Mouse (Mus musculus) MEL (cell line): ENCODE data around the gene Mamstr.
A peak's percentile ranks its signal among the peaks of the same experiment; 100 is the strongest.

Experiments used
- BHLHE40 ChIP-seq: IDR thresholded peaks from 2 replicates; pipeline ENCODE4 v1.6.1; 2012; ENCODE audit warnings: low read depth, mild to moderate bottlenecking, inconsistent platforms, low read length, improper control_type of control experiment, borderline replicate concordance
- CTCF ChIP-seq, 3 experiments: IDR thresholded peaks in 2 of 3; conservative IDR thresholded peaks in 1 of 3; 2 replicates each; pipeline ENCODE4 v1.5.1; 2011 to 2012; ENCODE audit warnings: low read length in 3 of 3, low read depth in 2 of 3, mild to moderate bottlenecking in 2 of 3, improper control_type of control experiment in 1 of 3, inconsistent platforms in 1 of 3, mixed read lengths in 1 of 3, moderate library complexity in 1 of 3; ENCODE audit not compliant: control insufficient read depth in 1 of 3, insufficient read depth in 1 of 3, poor library complexity in 1 of 3, severe bottlenecking in 1 of 3
- EP300 ChIP-seq, 2 experiments: IDR thresholded peaks; 2 replicates each; pipeline ENCODE4 v1.6.1; 2011; ENCODE audit warnings: improper control_type of control experiment in 2 of 2, low read length in 2 of 2, low read depth in 1 of 2, mild to moderate bottlenecking in 1 of 2
- MAFK ChIP-seq: IDR thresholded peaks from 2 replicates; pipeline ENCODE4 v1.6.1; 2011; ENCODE audit warnings: low read depth, mild to moderate bottlenecking, low read length, improper control_type of control experiment, borderline replicate concordance
- TBP ChIP-seq: IDR thresholded peaks from 2 replicates; pipeline ENCODE4 v1.8.0; 2011; ENCODE audit warnings: low read depth, low read length, improper control_type of control experiment

DNA sequence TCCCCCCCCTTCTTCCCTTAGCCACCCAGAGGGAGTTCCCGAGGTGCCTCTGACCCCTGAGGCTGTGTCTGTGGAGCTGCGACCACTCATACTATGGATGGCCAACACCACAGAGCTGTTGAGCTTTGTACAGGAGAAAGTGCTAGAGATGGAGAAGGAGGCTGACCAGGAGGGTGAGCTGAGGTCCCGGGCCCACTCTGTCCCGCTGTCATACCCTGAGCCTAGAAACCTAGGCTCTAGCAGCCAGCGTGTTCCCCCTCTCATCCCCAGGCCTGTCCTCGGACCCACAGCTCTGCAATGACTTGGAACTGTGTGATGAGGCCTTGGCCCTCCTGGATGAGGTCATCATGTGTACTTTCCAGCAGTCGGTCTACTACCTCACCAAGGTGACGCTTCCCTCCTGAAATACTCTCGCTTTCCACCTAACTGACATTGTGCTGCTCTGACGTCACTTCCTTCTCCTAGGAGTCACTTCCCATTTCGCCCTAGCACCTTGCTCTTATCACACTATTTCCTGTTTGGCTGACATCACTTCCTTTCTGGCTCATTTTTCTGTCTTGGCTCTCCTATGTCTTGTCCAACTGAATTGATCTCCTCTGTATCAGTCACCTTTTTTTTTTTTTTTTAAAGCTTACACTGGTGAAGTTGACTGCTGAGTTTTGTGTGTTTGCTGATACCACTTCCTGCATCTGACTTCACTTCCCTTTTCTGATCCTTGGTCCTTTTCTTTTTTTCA lies 4.7 kb upstream of the Mamstr start:
- TF ChIP-seq TBP (0 out of 2 replicates have a peak, but pooled peaks have one; percentile 27), EP300 (IDR thresholded peaks at IDR 0.05; ENCODE audit: low read depth in 1 of 2, low read length in 2 of 2) (peak; percentile 54 to 63; a peak in 2 of 4 replicates), CTCF (IDR thresholded peaks at IDR 0.05 in 2 of 3, conservative IDR thresholded peaks at IDR 0.05 in 1 of 3; ENCODE audit: control insufficient read depth in 1 of 3, insufficient read depth in 1 of 3, low read depth in 2 of 3, low read length in 3 of 3, poor library complexity in 1 of 3, severe bottlenecking in 1 of 3) (no peak), MAFK (no peak), BHLHE40 (no peak)
